Mouse (Mus musculus) gastrocnemius, postnatal 14 days (tissue): ENCODE data around the gene Scn4b. TPM values are rescaled to one million over a fixed set of nuclear protein-coding genes. Genes with fewer than 3 reads are reported as not detected.
A peak's percentile ranks its signal among the peaks of the same experiment; 100 is the strongest.

Experiments used
- DNase-seq: peaks from one replicate; pipeline ENCODE4 v3.0.0; 2021; ENCODE audit warnings: mixed read lengths
- intact Hi-C: fragments of 180-260 bp; cut with DNase I; formaldehyde crosslinking; loops from one replicate; pipeline ENCODE4 v1.15.1; 2025; ENCODE audit warnings: low total_unique reads
- long read RNA-seq, 2 experiments: library from polyadenylated mRNA; stranded (forward); transcript quantifications; one replicate each; pipeline ENCODE4 v2.0.0; 2021
- total RNA-seq, 2 experiments: library from RNA; stranded (reverse); gene quantifications; 2 replicates each; pipeline ENCODE4 v1.2.3; 2021

Gene Scn4b
- total RNA-seq = 100 to 1,000 TPM in 1 of 2 experiments, 10 to 100 TPM in 1; 99.1 to 115 TPM
- long read RNA-seq, experiment 1, full-length matches to known transcripts = 6 of 32 reads
- long read RNA-seq, experiment 1, partial matches to known transcripts = 2 of 32 reads
- long read RNA-seq, experiment 1, other reads (novel, unspliced or antisense) = 24 of 32 reads
- long read RNA-seq, experiment 2, full-length matches to known transcripts = 13 of 34 reads
- long read RNA-seq, experiment 2, partial matches to known transcripts = 21 of 34 reads
- long read RNA-seq, experiment 2, other reads (novel, unspliced or antisense) = 0 of 34 reads

- intact Hi-C loops = loop anchor here (5.0 kb wide), 1 partner anchor 91 kb away; no protein-coding TSS in a partner anchor
Observed at GRCm38 (mm10) chr9:45138191-45139032, at the start of gene Scn4b. Gene Scn4b, plus strand, starts transcription at chr9:45138395.

DNA sequence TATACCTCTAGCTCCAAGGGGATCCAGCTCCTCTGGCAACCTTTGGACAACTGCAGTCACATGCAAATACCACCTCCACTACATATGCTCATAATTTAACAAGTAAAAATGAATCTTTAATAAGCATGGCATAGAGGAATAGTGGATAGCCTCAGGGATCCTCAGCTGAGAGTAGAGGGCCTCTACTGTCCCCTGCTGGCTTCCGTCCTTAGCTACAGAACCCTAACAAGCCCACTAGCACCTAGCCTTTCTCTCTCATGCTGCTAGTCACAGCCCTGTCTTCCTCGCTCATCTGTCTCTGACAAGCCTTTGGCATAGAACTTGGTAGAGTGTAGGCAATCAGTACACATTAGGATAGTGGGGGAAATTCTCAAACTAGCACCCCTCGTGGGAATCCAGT lies 47.4 kb upstream of the Scn4b start:
- no peak for DNase-seq
- intact Hi-C loops = no loop called here

More at GRCm38 (mm10) chr9:45138191-45139032, at the start of gene Scn4b:
- peak; percentile 75 for DNase-seq

DNA sequence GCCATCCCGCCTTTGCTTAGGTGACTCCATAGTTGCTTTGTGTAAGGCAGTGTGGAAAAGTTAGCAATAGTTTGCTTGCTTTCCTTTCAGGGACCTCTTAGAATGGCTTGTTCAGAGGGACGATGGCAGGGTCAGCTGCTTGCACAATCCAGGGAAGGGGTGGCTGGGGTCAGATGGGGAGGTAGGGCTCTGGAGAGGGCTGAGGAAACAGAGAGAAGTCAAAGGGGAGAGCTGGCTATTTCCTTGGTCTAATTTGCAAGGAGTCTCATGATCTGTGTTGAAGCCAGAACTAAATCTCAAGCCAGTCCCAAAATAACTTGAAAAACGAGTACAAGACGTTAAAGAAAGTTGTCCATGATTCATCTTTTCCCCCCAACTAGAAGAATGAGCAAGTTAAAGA lies 45.6 kb upstream of the Scn4b start:
- intact Hi-C loops = no loop called here
- DNase-seq = no peak

DNA sequence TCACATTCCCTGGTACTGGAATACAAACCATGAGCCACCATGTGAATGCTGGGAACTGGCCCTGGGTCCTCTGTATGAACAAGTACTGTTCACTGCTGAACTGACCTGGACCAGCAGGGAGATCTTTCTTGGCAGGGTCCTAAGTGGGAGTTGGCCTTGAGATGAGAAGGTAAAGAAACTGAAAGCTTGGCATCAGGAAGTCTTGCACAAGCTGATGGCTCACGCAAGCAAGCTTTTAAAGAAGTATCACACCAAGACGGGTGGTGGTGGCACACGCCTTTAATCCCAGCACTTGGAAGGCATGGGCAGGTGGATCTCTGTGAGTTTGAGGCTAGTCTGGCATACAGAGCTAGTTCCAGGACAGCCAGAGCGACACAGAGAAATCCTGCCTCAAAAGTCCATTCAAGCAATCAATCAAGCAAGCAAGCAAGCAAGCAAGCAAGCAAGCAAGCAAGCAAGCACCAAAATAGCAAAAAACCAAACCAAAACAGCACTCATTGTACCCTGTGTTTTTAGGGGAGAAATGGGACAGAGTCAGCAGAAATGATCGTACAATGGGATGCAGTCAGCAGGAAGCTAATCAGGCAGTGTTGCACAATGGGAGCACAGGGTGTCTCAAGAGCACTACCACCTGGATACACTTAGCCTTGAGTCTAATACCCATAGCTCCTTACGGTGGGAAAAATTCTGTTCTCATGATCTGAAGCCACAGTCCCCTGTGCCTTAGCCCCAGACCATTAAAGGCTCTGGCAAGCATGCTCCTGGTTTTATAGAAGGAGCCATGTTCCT lies 42.9 kb upstream of the Scn4b start:
- no peak for DNase-seq
- intact Hi-C loops = no loop called here

DNA sequence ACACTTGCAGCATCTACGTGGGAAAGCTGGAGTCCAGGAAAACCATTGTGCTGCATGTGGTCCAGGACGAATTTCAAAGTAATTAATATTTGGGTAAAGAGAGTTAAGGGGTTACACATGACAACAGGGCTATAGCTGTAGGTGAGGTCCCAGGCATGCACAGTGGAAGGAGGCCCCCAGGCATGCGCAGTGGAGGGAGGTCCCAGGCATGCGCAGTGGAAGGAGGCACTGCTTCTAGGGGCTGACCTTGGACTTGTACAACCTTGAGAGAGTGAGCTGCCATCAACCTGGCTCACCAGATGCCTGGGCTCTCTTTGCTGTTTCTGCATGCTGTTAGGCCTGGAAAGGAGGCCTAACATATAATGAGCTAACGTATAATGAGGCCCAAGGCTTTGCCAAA lies 40.3 kb upstream of the Scn4b start:
- intact Hi-C loops = no loop called here

GRCm38 (mm10) chr9:45098426-45098825 lies 39.8 kb upstream of the Scn4b start:
- intact Hi-C loops = no loop called here
- no peak for DNase-seq

More for the DNA sequence above, 40.3 kb upstream of the Scn4b start:
- DNase-seq = no peak

DNA sequence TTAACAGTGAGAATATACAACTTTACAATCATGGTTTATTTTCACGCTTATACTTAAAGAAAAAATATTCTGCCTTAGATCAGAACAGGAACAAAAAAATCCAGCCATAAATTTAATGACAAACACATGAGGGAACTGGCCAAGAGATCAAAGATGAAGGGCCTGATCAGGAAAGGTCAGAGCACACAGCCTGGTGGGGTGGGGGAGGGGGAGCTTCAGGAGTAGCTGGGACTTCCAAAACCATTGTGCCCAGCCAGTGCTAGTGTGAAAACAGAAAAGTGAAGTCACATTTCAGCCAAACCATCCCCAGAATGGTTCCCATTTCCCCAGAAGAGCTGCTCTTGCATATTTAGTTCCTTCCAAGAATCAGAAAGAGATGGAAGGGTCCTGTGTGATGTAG lies 35.7 kb upstream of the Scn4b start:
- intact Hi-C loops = no loop called here
- no peak for DNase-seq

GRCm38 (mm10) chr9:45103211-45103979 lies 34.8 kb upstream of the Scn4b start:
- intact Hi-C loops = no loop called here
- DNase-seq = no peak

- intact Hi-C loops = no loop called here
Observed at GRCm38 (mm10) chr9:45105596-45106374, 32.4 kb upstream of the Scn4b start.

DNA sequence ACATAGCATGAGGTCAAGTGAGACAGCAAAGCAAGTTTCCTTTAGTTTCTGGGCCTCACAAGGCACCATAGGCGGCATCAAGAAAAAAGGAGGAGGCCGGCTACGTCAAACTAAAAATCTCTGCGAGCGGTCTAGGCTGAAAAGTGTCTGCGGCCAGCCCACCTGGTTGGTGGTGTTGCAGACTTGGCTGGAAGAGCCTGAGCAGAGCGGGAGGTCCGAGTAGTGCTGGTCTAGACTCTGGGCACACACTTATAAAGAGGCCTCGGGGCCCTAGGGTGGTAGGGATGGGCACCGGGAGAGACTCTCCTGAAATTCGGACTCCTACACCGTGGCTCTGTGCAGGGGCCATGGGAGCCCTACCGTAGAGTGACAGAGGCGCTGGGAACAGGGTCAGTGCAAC lies 22.5 kb upstream of the Scn4b start:
- intact Hi-C loops = no loop called here
- DNase-seq = no peak

More at GRCm38 (mm10) chr9:45105596-45106374, 32.4 kb upstream of the Scn4b start:
- DNase-seq = no peak

DNA sequence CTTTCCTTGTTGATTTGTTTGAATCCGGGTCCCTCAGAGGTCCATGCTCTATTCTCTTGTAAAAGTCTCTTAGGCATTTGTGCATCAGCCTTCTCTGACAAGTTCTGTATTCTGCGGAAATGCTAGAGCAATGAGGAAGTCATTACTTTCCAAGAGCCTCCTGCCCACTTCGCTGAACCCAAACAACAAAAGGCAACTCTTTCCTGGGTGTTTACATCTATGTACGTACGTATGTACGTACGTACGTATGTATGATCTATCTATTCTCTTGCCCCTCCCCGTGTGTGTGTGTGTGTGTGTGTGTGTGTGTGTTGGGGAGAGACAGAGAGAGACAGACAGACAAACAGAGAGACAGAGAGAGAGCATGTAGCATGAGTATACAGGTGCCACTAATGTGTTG lies 21.4 kb upstream of the Scn4b start:
- intact Hi-C loops = no loop called here
- DNase-seq = no peak

GRCm38 (mm10) chr9:45117741-45118431 lies 20.3 kb upstream of the Scn4b start, which contains the start of gene Scn2b:
Gene Scn2b, plus strand, starts transcription at chr9:45117782.
- intact Hi-C loops = no loop called here
- no peak for DNase-seq

DNA sequence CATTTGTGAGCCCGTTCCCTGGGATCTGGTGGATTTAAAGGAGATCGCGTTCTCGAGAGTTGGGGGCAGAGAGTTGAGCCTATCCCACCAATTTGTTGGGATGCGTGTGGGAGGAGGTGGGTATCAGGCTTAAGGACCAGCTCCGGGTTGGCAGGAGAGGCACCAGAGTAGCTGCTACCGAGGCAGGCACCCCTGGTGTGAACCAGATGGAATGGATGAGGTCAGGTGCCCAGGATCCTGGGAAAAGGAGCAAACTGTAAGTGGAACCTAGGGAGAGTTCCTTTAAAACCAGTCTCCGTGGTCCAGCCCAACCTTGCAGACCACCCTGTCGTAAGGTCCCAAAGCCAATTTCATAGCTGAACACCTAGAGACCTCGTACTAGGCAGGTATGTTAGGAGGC lies 19.6 kb upstream of the Scn4b start:
- no peak for DNase-seq
- intact Hi-C loops = no loop called here

GRCm38 (mm10) chr9:45119316-45119953 lies 18.8 kb upstream of the Scn4b start:
- intact Hi-C loops = no loop called here
- no peak for DNase-seq

GRCm38 (mm10) chr9:45119954-45120530 lies 18.2 kb upstream of the Scn4b start:
- DNase-seq = no peak
- intact Hi-C loops = loop anchor here (2.0 kb wide), 1 partner anchor 27 kb away; no protein-coding TSS in a partner anchor

DNA sequence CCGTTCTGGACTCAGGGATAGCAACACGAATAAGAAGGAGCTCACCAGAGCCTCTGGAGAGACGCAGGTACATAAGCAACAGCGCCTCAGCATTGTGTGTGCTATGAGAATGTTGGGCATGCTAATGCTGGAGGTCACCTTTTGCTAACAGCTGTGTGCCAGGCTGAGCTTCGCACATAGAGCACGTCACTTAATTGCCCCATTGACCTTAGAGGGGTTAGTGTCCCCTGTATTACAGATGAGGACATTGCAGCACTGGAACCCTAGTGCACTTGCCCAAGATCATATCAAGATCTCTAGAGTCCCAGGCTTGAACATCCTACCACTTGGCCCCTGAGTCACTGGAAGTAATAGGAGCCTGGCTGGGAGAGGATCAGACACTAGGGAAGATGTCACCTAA lies 17.6 kb upstream of the Scn4b start:
- no peak for DNase-seq
- intact Hi-C loops = loop anchor here (2.0 kb wide), 1 partner anchor 26 kb away; no protein-coding TSS in a partner anchor

DNA sequence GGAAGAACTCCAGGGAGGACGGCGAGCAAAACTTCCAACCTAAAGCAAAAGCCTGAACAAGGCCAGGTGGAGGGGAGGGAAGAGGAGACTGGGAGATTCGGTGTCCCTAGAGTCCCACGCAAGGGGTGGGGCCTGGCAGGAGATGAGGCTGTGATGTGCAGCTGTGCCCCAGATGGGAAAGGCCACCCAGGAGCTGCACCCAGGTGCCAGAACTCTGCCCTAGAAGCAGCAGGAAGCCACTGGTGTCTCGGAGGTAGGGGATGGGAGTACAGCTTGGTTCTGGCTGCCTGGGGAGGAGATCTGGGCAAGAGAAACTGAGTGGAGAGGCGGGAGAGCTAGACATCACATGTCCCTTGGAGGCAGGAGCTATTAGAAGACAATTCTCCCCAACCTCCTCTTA lies 17.2 kb upstream of the Scn4b start:
- no peak for DNase-seq
- intact Hi-C loops = loop anchor here (2.0 kb wide), 1 partner anchor 26 kb away; no protein-coding TSS in a partner anchor
